ENCODE assay signal across 8 mouse cellular contexts in the genomic region with DNA sequence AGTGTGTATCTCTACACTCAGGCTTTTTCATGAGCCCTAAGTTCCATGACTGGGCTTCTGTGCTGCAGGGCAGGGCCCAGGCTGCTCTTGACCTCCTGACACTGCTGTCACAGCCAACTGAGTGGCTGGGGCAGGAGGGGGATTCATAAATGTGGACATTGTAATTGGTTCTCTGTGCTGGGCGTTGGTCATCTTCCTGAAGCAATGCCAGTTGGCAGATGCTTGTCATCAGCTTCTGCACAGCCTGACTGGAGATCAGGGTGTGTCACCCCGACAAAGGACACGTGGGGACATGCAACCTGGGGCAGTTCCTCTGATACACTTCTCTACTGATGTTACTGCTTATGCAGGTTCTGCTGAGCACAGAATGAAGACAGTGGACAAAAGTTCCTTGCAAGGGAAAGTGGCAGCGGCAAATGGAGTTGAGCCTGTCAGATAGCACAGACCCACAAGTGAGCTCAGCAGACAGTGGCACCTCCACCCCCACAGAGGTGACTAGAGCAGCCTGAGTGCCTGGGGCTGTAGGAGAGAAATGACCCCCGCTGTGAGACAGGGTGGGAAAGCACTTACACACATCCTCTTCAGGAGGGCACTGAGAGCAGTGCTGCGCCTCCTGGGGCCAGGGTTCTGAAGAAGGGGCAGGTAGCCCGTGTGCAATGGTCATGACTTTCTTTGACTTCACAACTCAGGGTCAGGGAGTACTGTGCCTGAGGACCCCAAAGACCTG. TPM values are rescaled to one million over a fixed set of nuclear protein-coding genes. Genes with fewer than 3 reads are reported as not detected.
A peak's percentile ranks its signal among the peaks of the same experiment; 100 is the strongest.
DNase-seq lines count a peak whose midpoint lies in the region; TF ChIP-seq lines count a peak whose summit lies in the region.

No protein-coding gene starts in this region.

- peak; percentile 62 for DNase-seq in left cerebral cortex, adult 11 months (ENCODE audit: low spot score)
- no peak for DNase-seq in left cerebral cortex, postnatal 14 days (ENCODE audit: low spot score in 2 of 2)
- peak; percentile 73 for DNase-seq in heart, postnatal 25 days (ENCODE audit: low spot score)
- no peak for DNase-seq in spleen, adult 12 weeks (ENCODE audit: low spot score)
- no peak for DNase-seq in thymus, postnatal 0 days (ENCODE audit: low spot score)
- no peak for DNase-seq in cerebellum, adult 9-11 months

- TF ChIP-seq CTCF in bone marrow, adult 2 months (IDR thresholded peaks at IDR 0.05; ENCODE audit: control insufficient read depth, insufficient read depth, low read length), result no peak

- peak overlapping the region; percentile 31; the same call in 1 of the 2 replicates for H3K27ac ChIP-seq in bone marrow, adult 2 months (ENCODE audit: control insufficient read depth, insufficient read depth, low read depth, low read length, poor library complexity)
- H3K27ac ChIP-seq in macrophage, result peak overlapping the region; percentile 89

- no peaks in the 10 kb centered on the region for H3K36me3 ChIP-seq in macrophage (ENCODE audit: inconsistent target)

- intact Hi-C loops in left cerebral cortex, postnatal 14 days (cut with DNase I), result no loop called here
- intact Hi-C loops in heart, postnatal 25 days (cut with DNase I), result no loop called here

- no peak for TF ChIP-seq POLR2A in bone marrow, adult 2 months (IDR thresholded peaks at IDR 0.05; ENCODE audit: borderline replicate concordance, control insufficient read depth, low read depth, low read length)

- 62% methylated on average over 7 of the region's 7 CpGs for WGBS in bone marrow, adult 2 months
- 86% methylated on average over 7 of the region's 7 CpGs for WGBS in macrophage (ENCODE audit: missing documents)

- H3K4me1 ChIP-seq in bone marrow, adult 2 months (ENCODE audit: control insufficient read depth, insufficient read depth, low read length), result peaks cover 26% of the 10 kb centered on the region

- no peak overlapping the region for H3K4me3 ChIP-seq in bone marrow, adult 2 months (replicated peaks; ENCODE audit: control insufficient read depth, low read depth, low read length)
- H3K4me3 ChIP-seq in macrophage (ENCODE audit: inconsistent target), result no peak overlapping the region

- peaks cover 99% of the 10 kb centered on the region for H3K79me2 ChIP-seq in macrophage (ENCODE audit: inconsistent target)

RNA-seq across cellular contexts. Expression of gene Ell, which starts 22.7 kb away (rescaled TPM):
- 10 to 100 TPM; 13.8 to 17.4 TPM for total RNA-seq in left cerebral cortex, postnatal 14 days (2021)
- polyA plus RNA-seq in bone marrow, adult 2 months (2011; ENCODE audit: insufficient read depth, insufficient read length, low replicate concordance, missing spikeins), result 11.9 and 17.8 TPM in 2 replicates
- total RNA-seq in heart, postnatal 25 days (2021), result 10 to 100 TPM; 11.7 to 13.3 TPM
- 10 to 100 TPM in 25 of 26 experiments, 1 to 10 TPM in 1; 10.0 to 82.2 (median 37.5) TPM for total RNA-seq in macrophage (2018; cell fraction: chromatin; rRNA removed)
- 10 to 100 TPM in 24 of 26 experiments, 1 to 10 TPM in 2; 8.3 to 29.0 (median 18.3) TPM for total RNA-seq in macrophage (2018; cell fraction: cytosol; rRNA removed)
- 10 to 100 TPM; 10.8 to 65.2 (median 25.1) TPM for total RNA-seq in macrophage (2018; cell fraction: nucleus; rRNA removed)
- 18.8 to 33.9 TPM (median 21.7 TPM) in 3 replicates for polyA plus RNA-seq in macrophage (2018)
- polyA plus RNA-seq in thymus, postnatal 0 days (2015; fragmentation: Nextera tagmentation; extraction: Ambion mirVana), result 13.5 and 14.2 TPM in 2 replicates

RNA-seq across cellular contexts. Expression of gene Isyna1, which starts 32.2 kb away (rescaled TPM):
- 10 to 100 TPM; 47.5 to 51.0 TPM for total RNA-seq in left cerebral cortex, postnatal 14 days (2021)
- polyA plus RNA-seq in bone marrow, adult 2 months (2011; ENCODE audit: insufficient read depth, insufficient read length, low replicate concordance, missing spikeins), result 11.2 and 23.7 TPM in 2 replicates
- total RNA-seq in heart, postnatal 25 days (2021), result 10 to 100 TPM; 21.5 to 25.1 TPM
- total RNA-seq in macrophage (2018; cell fraction: chromatin; rRNA removed), result 10 to 100 TPM; 19.3 to 81.9 (median 38.6) TPM
- 10 to 100 TPM; 19.1 to 42.3 (median 27.0) TPM for total RNA-seq in macrophage (2018; cell fraction: cytosol; rRNA removed)
- 10 to 100 TPM; 14.3 to 82.7 (median 33.5) TPM for total RNA-seq in macrophage (2018; cell fraction: nucleus; rRNA removed)
- polyA plus RNA-seq in macrophage (2018), result 26.5 to 53.2 TPM (median 51.1 TPM) in 3 replicates
- polyA plus RNA-seq in thymus, postnatal 0 days (2015; fragmentation: Nextera tagmentation; extraction: Ambion mirVana), result 78.9 and 88.4 TPM in 2 replicates

RNA-seq across cellular contexts. Expression of gene Kxd1, which starts 34.2 kb away (rescaled TPM):
- 10 to 100 TPM; 40.8 to 43.4 TPM for total RNA-seq in left cerebral cortex, postnatal 14 days (2021)
- polyA plus RNA-seq in bone marrow, adult 2 months (2011; ENCODE audit: insufficient read depth, insufficient read length, low replicate concordance, missing spikeins), result 29.0 and 41.3 TPM in 2 replicates
- total RNA-seq in heart, postnatal 25 days (2021), result 10 to 100 TPM; 73.6 to 76.6 TPM
- total RNA-seq in macrophage (2018; cell fraction: chromatin; rRNA removed), result 10 to 100 TPM in 24 of 26 experiments, 1 to 10 TPM in 2; 8.3 to 50.5 (median 27.0) TPM
- 10 to 100 TPM; 46.2 to 87.2 (median 60.2) TPM for total RNA-seq in macrophage (2018; cell fraction: cytosol; rRNA removed)
- 10 to 100 TPM; 15.4 to 47.1 (median 25.6) TPM for total RNA-seq in macrophage (2018; cell fraction: nucleus; rRNA removed)
- polyA plus RNA-seq in macrophage (2018), result 50.0 to 80.3 TPM (median 65.4 TPM) in 3 replicates
- 66.8 and 68.6 TPM in 2 replicates for polyA plus RNA-seq in thymus, postnatal 0 days (2015; fragmentation: Nextera tagmentation; extraction: Ambion mirVana)

RNA-seq across cellular contexts. Expression of gene Fkbp8, which starts 34.4 kb away (rescaled TPM):
- 100 to 1,000 TPM; 396 to 406 TPM for total RNA-seq in left cerebral cortex, postnatal 14 days (2021)
- 98.7 and 181 TPM in 2 replicates for polyA plus RNA-seq in bone marrow, adult 2 months (2011; ENCODE audit: insufficient read depth, insufficient read length, low replicate concordance, missing spikeins)
- 100 to 1,000 TPM; 130 to 135 TPM for total RNA-seq in heart, postnatal 25 days (2021)
- total RNA-seq in macrophage (2018; cell fraction: chromatin; rRNA removed), result 100 to 1,000 TPM; 130 to 375 (median 241) TPM
- 100 to 1,000 TPM; 162 to 236 (median 198) TPM for total RNA-seq in macrophage (2018; cell fraction: cytosol; rRNA removed)
- total RNA-seq in macrophage (2018; cell fraction: nucleus; rRNA removed), result 100 to 1,000 TPM; 137 to 299 (median 210) TPM
- polyA plus RNA-seq in macrophage (2018), result 103 to 188 TPM (median 181 TPM) in 3 replicates
- 309 and 319 TPM in 2 replicates for polyA plus RNA-seq in thymus, postnatal 0 days (2015; fragmentation: Nextera tagmentation; extraction: Ambion mirVana)

RNA-seq across cellular contexts. Expression of gene Ssbp4, which starts 46.7 kb away (rescaled TPM):
- 100 to 1,000 TPM; 270 to 302 TPM for total RNA-seq in left cerebral cortex, postnatal 14 days (2021)
- 45.2 and 107 TPM in 2 replicates for polyA plus RNA-seq in bone marrow, adult 2 months (2011; ENCODE audit: insufficient read depth, insufficient read length, low replicate concordance, missing spikeins)
- 10 to 100 TPM; 37.0 to 37.7 TPM for total RNA-seq in heart, postnatal 25 days (2021)
- 100 to 1,000 TPM in 19 of 26 experiments, 10 to 100 TPM in 7; 38.7 to 250 (median 142) TPM for total RNA-seq in macrophage (2018; cell fraction: chromatin; rRNA removed)
- 100 to 1,000 TPM in 25 of 26 experiments, 10 to 100 TPM in 1; 92.7 to 165 (median 127) TPM for total RNA-seq in macrophage (2018; cell fraction: cytosol; rRNA removed)
- 100 to 1,000 TPM in 8 of 26 experiments, 10 to 100 TPM in 18; 37.5 to 190 (median 88.4) TPM for total RNA-seq in macrophage (2018; cell fraction: nucleus; rRNA removed)
- 71.4 to 137 TPM (median 122 TPM) in 3 replicates for polyA plus RNA-seq in macrophage (2018)
- polyA plus RNA-seq in thymus, postnatal 0 days (2015; fragmentation: Nextera tagmentation; extraction: Ambion mirVana), result 135 and 142 TPM in 2 replicates

Comparison
In these comparisons a context has a peak if more than half of its experiments do, and no peak if none do; other contexts are left out.
1. DNase-seq: peak in left cerebral cortex, adult 11 months (single experiment) and heart, postnatal 25 days (single experiment); none in left cerebral cortex, postnatal 14 days (0 of 2), spleen, adult 12 weeks (single experiment), thymus, postnatal 0 days (single experiment) and cerebellum, adult 9-11 months (single experiment).